Mouse (Mus musculus) thymus, postnatal 4 days (tissue): Measurements from ENCODE around the gene Matn3.

Experiments used
- DNase-seq: peaks from one replicate; pipeline ENCODE4 v3.0.0; 2021

Gene Matn3

DNA sequence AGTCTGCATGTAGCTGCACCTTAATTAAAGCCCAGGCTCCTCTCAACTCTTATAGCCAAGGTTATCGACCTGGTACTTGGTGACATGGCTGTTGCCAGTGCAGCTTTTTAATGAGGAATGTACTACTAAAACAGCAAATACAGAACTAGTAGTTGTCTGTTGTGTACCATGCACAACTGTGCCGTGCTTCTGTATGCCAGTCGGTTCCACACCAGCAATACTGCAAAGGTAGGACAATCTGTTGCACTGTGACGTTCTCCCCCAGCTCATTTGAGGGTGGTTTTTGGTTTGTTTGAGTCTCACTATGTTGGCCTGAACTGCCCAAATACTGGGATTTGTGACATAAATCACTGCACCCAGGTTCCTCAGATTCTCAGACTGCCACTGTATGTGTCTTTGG is 8.2 kb upstream of the Matn3 start:
- DNase-seq = no peak

DNA sequence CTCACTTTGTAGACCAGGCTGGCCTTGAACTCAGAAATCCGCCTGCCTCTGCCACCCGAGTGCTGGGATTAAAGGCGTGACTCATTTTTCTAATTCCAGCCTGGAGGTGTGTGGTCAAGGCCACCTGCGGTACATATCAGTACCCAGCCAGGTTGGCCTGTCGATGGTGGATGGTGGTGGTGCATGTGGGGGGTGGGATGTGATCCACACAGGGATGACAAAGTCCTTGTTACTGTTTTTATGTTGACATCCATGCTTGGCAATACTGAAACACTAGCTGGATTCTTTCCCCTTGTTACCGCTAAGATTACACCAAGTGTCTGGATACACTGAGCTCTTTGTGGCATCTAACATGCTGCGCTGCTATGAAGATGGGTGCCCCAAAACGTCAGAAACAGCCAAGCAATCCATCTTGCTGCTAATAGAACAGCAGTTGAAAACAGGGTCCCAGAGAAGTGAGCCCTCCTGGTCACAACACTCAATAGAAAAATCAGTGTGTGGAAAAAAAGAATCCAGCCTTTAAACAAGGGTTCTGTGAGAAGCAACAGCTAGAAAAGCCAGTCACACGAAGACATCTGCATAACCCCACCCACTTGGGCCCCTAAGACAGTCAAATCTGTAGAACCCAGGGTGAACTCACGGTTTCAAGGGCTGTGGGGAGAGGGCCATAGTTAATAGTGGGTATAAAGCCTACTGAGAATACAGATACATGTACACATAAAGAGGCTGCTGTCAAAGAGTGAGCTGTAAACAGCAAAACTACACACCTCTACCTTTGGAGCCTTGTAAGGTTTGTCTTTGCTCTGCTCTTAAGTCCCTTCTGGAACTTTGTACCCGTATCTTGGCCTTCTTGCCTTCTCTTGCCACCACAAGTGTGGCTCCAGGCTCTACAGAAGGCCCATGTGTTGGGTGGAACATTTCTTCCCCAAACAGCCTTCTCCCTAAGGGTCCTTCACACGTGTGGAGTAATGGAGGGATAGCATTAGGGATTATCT is 7.4 kb upstream of the Matn3 start:
- no peak for DNase-seq

DNA sequence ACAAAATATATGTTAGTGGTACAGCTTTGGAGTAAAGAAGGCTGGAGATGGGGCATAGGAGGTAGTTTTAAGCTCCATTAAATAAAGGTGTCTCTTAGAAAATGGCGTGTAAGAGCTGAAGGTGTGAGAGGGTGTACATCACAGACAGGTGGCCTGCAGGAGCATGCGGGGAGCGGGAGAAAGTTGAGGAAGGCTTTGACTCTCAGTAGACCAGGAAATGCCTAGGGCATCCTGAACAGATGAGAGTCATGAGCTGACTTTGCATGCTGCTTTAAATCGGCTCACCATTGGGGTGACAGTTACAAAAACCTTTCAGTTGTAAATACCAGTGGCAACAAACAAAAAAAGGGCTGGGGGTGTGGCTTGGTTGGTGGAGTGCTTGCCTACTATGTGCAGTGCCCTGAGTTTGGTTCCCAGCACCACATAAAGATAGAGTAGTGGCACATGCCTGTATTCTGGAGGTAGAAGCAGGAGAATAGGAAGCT is 6.6 kb upstream of the Matn3 start:
- DNase-seq = no peak

DNA sequence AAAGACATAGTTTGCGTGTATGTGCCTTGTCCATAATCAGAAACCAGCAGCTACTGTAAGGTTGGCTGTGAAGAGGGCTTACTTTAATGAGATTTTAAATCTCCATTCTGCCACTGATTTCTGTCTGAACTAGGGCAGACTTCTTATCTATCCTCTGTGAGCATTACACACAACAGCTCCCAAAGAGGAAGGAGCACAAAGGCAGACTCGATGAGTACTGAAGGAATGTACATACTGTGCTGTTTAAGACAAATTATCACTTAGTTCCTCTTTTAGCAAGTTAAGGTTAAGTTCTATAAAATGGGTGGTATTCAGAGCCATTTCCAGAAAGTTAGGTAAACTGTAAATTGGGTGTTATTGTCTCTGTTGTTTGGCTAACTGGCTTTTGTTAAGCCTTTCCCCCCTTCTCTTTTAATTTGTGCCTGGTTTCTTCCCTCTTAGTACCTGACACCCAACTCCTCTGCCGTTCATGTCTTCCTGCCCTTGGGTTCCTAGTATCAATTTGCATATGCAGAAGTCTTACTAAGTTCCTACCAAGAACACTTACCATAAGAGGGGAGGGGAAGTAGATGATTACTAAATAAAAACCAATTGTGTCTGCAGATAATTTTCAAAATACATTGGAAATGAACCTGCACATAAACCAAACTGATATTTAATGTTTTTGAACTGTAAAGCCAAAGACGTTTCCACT is 5.9 kb upstream of the Matn3 start:
- no peak for DNase-seq

DNA sequence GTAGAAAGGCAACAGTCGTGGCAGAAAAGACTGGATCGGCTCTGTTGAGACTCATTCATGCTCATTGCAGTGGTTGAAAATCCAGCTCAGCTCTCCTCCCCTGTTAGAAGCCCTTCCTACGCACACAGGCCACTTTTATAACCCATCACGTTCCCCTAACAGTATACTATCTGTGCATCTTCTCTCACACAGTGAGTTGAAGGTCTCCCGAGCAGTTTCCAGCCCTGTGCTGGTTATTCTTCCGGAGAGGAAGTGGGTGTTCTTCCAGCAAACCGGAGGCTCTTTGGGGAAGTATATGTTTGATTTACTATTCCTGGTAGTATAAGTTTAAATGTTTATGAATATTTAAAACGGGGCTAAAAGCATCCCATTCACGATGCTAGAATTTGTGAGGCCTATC is 566 bp upstream of the Matn3 start:
- DNase-seq = no peak

DNA sequence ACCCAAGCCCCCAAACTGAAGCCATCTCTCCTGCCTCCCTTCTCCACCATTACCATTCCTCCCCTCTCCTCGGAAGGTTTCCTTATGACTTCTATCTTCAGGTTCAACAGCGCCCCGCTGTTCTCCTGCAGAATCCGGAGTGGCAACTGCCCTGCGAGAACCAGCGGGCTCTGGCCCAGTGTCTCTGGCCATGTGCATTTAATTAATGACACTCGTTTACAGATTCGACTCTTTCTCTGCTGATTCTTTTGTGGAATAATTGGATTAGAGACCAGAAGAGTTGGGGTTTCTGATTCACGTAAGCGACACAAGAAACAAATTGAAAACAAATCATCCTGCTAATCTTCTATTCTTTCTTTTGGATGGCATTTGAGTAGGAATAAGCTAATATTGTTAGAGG is 5.4 kb downstream of the Matn3 start:
- no peak for DNase-seq

DNA sequence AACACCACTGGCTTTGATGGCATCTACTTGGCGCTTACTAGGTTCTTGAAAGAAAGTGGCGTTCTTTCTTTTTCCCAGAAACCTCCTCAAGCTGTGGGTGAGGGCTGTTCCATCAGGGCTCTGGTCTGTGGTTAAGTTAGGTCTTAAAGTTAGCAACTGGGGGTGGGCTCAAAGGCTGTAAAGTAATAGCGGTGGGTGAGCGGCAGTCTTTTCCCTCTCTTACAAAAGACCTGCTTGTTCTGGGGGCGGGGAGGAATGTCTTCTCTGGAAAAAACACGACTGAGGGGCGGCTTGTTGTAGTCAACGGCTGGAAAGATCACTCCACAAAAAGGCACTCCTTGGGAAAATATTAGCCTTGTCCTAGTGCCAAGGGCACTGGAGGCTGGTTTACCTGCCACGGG is 6.4 kb downstream of the Matn3 start:
- no peak for DNase-seq

DNA sequence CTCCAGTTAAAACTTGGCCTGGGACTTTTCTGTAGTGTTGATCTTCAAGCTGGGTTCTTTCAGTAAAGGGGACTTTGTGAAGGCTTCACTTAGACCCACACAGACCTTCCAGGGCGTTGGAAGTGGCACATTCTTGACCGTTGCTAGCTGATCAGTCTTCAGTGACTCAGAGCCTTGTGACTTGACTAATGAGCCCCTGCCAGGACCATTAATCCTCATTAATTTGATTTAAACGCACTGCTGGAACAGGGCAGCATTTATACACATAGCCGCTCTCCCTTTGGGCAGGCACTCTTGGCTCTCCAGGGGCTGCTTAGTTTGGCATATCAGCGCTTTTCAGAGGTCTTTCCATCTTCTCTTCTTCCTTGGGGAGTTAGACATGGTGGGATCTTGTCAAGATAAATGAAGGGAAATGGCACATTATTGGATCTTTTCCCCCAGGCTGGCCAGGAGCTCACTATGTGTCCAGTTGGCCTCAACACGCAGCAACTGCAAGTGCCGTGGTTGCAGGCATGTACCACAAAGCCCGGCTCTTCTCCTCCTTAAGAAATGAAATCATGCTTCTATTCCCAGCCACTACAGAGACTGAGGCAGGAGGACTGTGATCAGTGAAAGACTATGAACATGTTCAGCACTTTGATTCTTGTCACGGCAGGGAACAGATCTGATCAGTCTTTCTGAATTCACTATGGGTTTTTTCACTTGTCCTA is 14.0 kb downstream of the Matn3 start:
- DNase-seq = no peak

DNA sequence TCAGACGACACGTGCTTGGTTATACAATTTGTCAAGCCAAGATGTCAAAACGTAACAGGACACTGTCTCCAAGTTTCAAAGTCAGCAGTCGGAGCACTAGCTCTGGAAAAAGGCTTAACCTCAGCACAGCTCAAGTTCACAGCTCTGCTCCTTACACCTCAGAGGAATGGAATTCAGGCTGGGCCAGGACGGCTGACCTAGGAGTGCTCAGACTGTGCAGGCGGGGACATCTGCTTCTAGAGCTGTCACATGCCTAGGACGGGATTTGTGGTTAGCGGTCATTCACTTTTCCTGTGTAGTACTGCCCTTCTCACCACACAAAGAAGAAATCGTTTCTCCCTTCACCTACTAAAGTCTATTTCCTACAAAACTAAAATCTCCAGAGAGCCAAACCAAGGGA is 22.1 kb downstream of the Matn3 start:
- DNase-seq = no peak

DNA sequence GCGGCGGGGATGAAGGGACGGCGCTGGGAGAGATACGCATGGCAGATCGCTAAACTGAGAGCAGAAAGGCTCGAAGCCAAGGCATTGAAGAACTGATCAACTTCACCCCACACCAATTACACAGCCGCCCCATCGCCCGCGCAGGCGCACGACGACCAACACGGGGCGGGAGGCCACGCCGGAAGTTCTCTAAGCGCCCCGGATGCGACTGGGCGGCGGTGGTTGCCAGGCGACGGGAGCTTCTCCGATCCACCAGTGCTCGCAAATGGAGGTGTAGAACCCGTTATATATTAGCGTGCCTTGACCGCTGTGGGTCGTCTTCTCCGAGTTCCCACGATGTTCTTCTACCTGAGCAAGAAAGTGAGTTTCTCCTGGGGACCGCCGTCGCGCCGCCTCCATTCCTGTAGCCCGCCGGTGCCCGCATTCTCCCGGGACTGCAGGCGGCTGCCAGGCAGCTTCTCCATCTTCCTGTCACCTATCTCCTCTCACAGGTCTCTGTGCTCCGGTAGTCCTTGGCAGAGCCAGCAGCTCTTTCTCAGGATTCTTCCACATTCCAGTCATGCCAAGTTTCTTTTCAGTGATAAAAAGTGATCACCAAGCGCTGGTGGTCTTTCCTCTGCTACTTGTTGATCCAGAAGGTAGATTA is 26.2 kb downstream of the Matn3 start, which contains the start of gene Wdr35:
TSS of gene Wdr35 (plus strand) at position 73 of the 646 bp plus-strand sequence.
- peak; percentile 96 for DNase-seq

DNA sequence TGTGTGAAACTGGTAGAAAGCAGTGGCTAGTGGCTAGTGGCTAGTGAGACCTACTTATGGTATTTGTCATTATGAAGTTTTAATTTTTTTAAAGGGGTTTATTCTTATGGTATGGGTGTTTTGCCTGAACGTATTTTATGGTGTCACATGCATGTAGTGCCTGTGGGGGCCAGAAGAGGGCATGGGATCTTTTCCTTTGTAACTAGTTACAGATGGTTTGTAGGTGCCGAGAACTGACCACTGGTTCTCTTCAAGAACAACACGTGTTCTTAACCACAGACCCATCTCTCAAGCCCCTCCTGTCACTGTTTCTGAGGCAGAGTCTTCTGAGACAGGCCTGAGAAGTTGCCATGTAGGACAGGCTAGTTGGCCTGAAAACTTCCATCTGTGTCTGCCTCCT is 27.3 kb downstream of the Matn3 start:
- DNase-seq = no peak

DNA sequence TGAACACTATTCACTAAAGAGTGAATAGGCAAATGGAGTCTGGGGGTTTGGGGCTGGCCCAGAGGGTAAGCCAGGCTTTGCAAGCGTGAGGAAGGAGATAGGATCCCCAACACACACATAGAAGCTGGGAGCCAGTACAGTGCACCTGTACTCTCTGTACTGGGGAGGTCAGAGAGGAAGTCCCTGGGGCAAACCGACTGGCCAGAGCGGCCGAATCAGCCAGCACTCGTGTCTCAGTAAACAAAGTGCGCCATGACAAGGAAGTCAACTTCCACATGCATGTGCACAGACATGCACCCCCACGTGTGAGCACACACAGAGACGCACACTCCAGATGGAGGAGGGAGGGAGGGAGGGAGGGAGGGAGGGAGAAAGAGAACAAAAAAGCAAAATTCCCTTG is 45.5 kb downstream of the Matn3 start:
- no peak for DNase-seq

DNA sequence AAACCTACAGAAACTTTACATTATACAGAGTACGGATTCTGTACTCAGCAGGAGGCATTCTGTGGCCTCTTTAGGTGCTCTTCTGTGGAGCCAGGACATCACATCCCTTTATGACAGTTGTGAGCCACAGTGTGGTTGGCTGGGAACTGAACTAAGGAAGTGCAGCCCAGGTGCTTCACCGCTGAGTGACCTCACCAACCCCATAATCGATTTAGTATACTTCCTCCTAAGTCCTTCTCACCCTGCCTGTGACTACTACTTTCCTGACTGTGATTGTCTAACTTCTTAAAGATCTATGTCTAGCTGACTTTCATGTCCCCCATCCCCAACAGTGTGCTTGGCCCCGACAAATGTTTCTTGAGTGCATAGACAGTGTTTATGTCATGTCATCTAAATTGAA is 50.6 kb downstream of the Matn3 start:
- DNase-seq = no peak

DNA sequence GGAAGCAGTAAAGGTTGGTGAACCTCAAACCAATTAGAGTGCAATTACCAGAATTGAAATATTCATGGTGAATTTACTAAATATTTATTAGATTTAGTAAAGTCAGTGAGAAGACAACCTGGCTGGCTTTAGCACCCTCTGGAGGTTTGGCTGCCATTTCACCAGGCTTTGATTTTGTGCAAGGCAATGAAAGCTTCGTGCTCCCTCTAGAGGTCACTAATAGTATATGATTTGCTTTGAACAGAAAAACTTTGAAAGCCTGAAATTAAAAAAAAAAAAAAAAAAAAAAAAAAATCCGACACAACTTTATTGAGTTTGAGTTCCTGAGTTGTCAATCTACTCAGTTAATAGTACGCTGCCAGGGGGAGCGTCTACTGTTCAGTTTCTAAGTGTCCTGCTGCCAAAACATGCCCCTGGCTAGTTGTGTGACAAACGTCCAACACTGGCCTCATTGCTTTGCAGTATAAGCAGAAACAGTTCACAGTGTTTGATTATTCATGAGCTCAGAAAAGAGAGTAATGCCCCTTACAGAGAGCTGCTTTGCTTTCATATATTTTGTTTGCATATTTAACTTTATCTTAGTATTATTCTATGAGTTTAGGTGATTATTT is 54.4 kb downstream of the Matn3 start:
- DNase-seq = peak; percentile 54

DNA sequence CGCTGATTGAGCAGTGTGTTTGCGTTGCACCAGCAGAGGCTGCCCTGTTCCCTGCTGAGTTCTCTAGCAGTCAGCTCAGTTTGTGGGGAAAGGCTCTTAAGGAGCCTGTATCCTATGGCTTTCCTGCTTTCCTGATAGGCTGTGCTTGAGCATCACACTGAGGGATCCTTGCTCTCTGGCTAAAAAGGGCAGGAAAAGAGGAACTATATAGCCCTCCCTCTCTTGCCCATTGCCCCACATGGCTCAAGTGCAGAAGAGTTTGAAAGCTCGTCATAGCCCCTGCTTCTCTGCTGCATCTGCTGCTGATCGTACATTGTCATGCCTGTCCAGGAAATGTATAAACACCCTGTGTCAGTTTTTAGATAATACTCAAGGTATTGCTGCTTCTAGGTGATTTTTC is 59.4 kb downstream of the Matn3 start:
- no peak for DNase-seq

DNA sequence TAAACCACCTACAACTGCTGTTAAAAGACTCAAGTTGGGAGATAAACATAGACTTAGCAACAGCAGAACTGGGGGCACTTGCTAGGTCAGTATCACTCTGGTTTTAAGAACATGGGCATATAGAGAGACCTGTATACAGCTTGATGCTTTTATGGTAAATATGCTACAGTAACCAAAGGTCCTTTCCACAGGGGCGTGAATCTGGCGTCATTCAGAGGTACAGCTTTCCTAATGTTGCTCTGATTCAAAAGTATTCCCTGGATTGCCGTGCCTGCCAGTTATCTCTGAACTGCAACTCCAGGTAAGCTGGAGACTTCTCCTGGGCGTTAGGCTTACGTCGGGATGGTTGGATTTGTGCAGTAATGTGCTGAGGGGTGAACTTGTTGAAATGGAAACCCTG is 60.1 kb downstream of the Matn3 start:
- no peak for DNase-seq

DNA sequence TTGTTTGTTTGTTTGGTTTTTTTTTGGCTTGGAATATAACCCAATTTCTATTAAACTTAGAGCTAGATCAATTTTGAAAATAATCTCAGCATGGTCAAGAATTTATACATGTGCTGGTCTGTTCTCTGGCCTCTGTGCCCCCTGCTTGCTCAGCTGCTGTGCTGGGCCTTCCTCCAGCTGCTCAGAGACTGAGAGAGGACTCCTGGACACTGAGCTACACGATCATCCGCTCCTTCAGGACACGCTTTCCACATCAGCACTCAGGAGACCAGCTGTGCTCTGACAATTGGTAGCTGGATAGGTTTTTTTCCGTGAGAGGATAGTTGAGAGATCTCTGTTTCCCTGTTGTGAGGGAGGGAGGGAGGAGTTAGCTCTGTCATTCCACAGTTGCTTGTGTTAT is 62.6 kb downstream of the Matn3 start:
- DNase-seq = no peak

DNA sequence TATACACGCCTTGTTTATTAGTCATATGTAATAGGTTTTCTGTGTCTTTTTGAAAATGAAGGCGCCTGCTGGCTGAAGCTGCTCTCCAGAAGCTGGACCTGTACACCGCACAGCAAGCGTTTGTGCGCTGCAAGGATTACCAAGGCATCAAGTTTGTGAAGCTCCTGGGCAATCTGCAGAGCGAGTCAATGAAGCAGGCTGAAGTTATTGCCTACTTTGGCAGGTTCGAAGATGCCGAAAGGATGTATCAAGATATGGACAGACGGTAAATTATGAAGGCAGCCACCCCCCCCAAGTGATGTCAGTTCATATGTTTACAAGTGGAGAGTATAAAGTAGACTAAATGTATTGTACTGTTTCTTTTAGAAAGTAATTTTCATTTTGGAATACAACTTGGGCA is 68.6 kb downstream of the Matn3 start:
- DNase-seq = no peak

DNA sequence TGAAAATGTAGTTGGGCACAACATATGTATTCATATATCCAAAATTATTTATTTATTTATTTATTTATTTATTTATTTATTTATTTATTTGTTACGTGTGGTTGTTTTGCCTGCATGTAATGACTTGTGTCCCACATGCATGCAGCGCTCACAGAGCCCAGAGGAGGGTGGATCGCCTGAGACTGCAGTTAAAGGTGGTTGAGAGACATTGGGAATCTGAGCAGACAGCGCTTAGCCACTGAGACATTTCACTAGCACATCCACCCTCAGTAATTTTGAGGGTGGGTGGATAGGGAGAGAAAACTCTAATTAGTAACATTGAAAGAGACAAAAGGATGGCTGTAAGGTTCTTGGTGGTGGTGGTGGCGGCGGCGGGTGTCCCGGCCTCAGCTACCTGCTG is 72.7 kb downstream of the Matn3 start:
- DNase-seq = no peak

DNA sequence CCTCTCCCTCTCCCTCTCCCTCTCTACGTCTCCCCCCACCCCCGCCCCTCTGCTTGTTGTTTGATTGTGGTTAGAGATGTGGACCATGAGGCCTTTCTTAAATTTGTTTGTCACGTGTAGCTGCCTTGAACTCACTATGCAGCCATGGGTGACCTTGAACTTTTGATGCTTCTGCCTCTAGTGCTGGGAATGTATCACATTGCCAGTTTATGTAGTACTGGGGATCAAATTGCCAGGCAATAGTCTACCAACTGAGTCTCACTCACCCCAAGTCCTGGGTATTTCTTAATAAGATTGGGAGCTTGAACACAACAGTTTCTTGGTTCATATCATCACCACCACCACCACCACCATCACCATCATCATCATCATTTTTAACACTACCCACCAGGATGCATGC is 73.3 kb downstream of the Matn3 start:
- no peak for DNase-seq
